Mouse (Mus musculus) CD4-positive, CD25-positive, alpha-beta regulatory T cell, adult 4 months (primary cell): Measurements from ENCODE around the gene Prmt7. TPM values are rescaled to one million over a fixed set of nuclear protein-coding genes. Genes with fewer than 3 reads are reported as not detected.

ENCODE experiments used
- ATAC-seq: one replicate; pipeline ENCODE4 v1.8.0; 2017
- polyA plus RNA-seq, 2 experiments: library from polyadenylated mRNA; unstranded; fragments of 100-300 nt; shearing (Covaris generic); gene quantifications; one replicate each; pipeline ENCODE4 v1.2.1; 2017

Prmt7 gene
- polyA plus RNA-seq, 2 experiments from 2014 or later, result 31.5 to 46.0 TPM

- peak; percentile 77 for ATAC-seq
Observed at GRCm38 (mm10) chr8:106226589-106226988, 15.9 kb downstream of the Prmt7 start.

- no peak for ATAC-seq
Observed at GRCm38 (mm10) chr8:106231536-106231935, 20.8 kb downstream of the Prmt7 start.

- no peak for ATAC-seq
Observed at GRCm38 (mm10) chr8:106232751-106233150, 22.0 kb downstream of the Prmt7 start.

- ATAC-seq, result no peak
Observed at GRCm38 (mm10) chr8:106234567-106235261, 24.0 kb downstream of the Prmt7 start.

- ATAC-seq, result no peak
Observed at GRCm38 (mm10) chr8:106237106-106237505, 26.4 kb downstream of the Prmt7 start.

- no peak for ATAC-seq
Observed at GRCm38 (mm10) chr8:106250186-106250585, 39.5 kb downstream of the Prmt7 start.

- no peak for ATAC-seq
Observed at GRCm38 (mm10) chr8:106258169-106258568, 47.4 kb downstream of the Prmt7 start.

- no peak for ATAC-seq
Observed at GRCm38 (mm10) chr8:106259579-106260255, 49.0 kb downstream of the Prmt7 start.

GRCm38 (mm10) chr8:106260894-106261293, 50.2 kb downstream of the Prmt7 start:
- ATAC-seq, result no peak

GRCm38 (mm10) chr8:106262343-106262742, 51.6 kb downstream of the Prmt7 start:
- ATAC-seq, result no peak

GRCm38 (mm10) chr8:106263928-106264327, 53.2 kb downstream of the Prmt7 start:
- ATAC-seq, result no peak

GRCm38 (mm10) chr8:106265398-106265797, 54.7 kb downstream of the Prmt7 start:
- no peak for ATAC-seq

GRCm38 (mm10) chr8:106268710-106269346, 58.1 kb downstream of the Prmt7 start:
- ATAC-seq, result no peak

GRCm38 (mm10) chr8:106270804-106271203, 60.1 kb downstream of the Prmt7 start:
- ATAC-seq, result no peak

- ATAC-seq, result no peak
Observed at GRCm38 (mm10) chr8:106271378-106271777, 60.6 kb downstream of the Prmt7 start.

GRCm38 (mm10) chr8:106273468-106273867, 62.7 kb downstream of the Prmt7 start:
- no peak for ATAC-seq

- ATAC-seq, result no peak
Observed at GRCm38 (mm10) chr8:106276709-106277317, 66.1 kb downstream of the Prmt7 start.

- ATAC-seq, result no peak
Observed at GRCm38 (mm10) chr8:106278367-106279042, 67.8 kb downstream of the Prmt7 start.

GRCm38 (mm10) chr8:106280154-106280553, 69.4 kb downstream of the Prmt7 start:
- ATAC-seq, result no peak

- no peak for ATAC-seq
Observed at GRCm38 (mm10) chr8:106280844-106281243, 70.1 kb downstream of the Prmt7 start.

GRCm38 (mm10) chr8:106287445-106287844, 76.7 kb downstream of the Prmt7 start:
- no peak for ATAC-seq

GRCm38 (mm10) chr8:106288732-106289131, 78.0 kb downstream of the Prmt7 start:
- no peak for ATAC-seq

- ATAC-seq, result no peak
Observed at GRCm38 (mm10) chr8:106289464-106289863, 78.7 kb downstream of the Prmt7 start.
